Mouse (Mus musculus): ENCODE measurements around the gene Prmt1. TPM values are rescaled to one million over a fixed set of nuclear protein-coding genes. Genes with fewer than 3 reads are reported as not detected.

The Prmt1 gene
- total RNA-seq, 1 experiment from 2014 or later: 185 TPM

DNA sequence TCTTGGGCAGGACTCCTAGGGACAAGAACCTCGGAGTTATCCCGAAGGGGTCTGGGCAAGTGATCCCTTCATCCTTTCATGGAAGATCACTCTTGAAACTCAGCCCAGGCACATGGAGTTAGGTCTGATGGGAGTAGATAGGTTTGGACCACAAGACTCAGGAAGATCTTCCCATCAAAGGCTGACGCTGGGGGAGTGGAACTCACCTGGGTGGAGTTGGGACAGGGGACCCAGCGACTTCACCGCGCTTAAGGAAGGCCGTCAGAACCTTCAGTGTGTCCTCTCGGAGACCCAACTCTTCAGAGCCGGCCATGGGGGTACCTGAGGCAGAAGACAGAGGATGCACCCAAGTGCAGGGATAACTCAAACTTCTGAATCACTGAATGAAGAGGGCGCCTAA lies 10.3 kb upstream of the Prmt1 start:
- ATAC-seq (replicated peaks in 1 of 2; ENCODE audit: insufficient read depth in 1 of 2, low FRiP score in 2 of 2, low TSS enrichment in 1 of 2, low read depth in 1 of 2, poor library complexity in 2 of 2, severe bottlenecking in 2 of 2): no peak

- peak; percentile 4 to 10; a peak in 1 of 4 replicates for ATAC-seq (replicated peaks in 1 of 2; ENCODE audit: insufficient read depth in 1 of 2, low FRiP score in 2 of 2, low TSS enrichment in 1 of 2, low read depth in 1 of 2, poor library complexity in 2 of 2, severe bottlenecking in 2 of 2)
Observed at GRCm38 (mm10) chr7:44986879-44987718, 731 bp upstream of the Prmt1 start.

DNA sequence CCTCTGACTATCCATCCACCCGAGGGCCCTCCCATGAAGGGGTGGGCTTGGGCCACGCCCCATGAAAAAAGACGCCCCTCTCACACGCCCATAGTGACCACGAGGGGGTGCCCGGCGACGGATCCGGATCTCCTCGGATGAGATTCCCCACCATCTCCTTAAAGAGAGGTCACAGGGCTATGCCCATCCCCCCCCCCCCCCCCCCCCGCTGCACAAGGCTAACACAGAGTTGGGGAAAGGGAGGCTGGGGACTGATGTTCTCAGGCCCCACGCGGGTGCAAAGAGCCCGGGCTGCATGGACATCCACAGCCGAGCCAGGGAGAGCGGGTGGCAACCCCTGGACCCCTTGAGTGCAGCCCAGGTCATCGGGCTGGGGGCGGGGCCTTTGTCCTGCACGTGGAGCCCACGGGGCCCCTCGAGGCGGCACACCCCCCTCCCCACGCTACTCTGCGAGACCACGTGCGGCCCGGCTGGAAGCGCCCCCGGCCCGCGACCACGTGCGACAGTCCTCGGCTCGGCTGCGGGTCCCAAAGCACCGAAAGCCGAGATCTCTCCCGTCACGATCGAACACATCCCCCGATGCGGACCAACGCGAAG lies 675 bp downstream of the Prmt1 start:
- ATAC-seq (replicated peaks in 1 of 2; ENCODE audit: insufficient read depth in 1 of 2, low FRiP score in 2 of 2, low TSS enrichment in 1 of 2, low read depth in 1 of 2, poor library complexity in 2 of 2, severe bottlenecking in 2 of 2): no peak; a peak in 1 of 4 replicates

DNA sequence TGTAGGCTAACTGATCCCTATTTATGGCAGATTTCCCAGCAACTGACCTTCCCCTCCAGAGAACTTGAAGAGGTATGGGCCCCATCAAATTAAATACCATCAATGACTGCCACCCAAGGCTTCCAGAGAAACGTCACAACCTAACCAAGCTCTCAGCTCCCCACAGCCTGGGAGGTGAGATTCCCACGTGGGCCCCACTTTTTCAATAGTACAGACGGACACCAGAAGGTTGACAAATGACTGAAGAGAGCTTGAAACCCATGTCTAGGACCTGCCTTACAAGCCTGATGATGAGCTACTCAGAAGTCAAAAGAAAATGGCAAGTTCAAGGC lies 1.6 kb downstream of the Prmt1 start:
- ATAC-seq (replicated peaks in 1 of 2; ENCODE audit: insufficient read depth in 1 of 2, low FRiP score in 2 of 2, low TSS enrichment in 1 of 2, low read depth in 1 of 2, poor library complexity in 2 of 2, severe bottlenecking in 2 of 2): no peak

GRCm38 (mm10) chr7:44983944-44984832 lies 2.2 kb downstream of the Prmt1 start:
- ATAC-seq (replicated peaks in 1 of 2; ENCODE audit: insufficient read depth in 1 of 2, low FRiP score in 2 of 2, low TSS enrichment in 1 of 2, low read depth in 1 of 2, poor library complexity in 2 of 2, severe bottlenecking in 2 of 2): no peak

- peak; percentile 30 to 36; a peak in 2 of 4 replicates for ATAC-seq (replicated peaks in 1 of 2; ENCODE audit: insufficient read depth in 1 of 2, low FRiP score in 2 of 2, low TSS enrichment in 1 of 2, low read depth in 1 of 2, poor library complexity in 2 of 2, severe bottlenecking in 2 of 2)
Observed at GRCm38 (mm10) chr7:44983085-44983484, 3.3 kb downstream of the Prmt1 start.

- no peak for ATAC-seq (replicated peaks in 1 of 2; ENCODE audit: insufficient read depth in 1 of 2, low FRiP score in 2 of 2, low TSS enrichment in 1 of 2, low read depth in 1 of 2, poor library complexity in 2 of 2, severe bottlenecking in 2 of 2)
Observed at GRCm38 (mm10) chr7:44981539-44981938, 4.8 kb downstream of the Prmt1 start.

DNA sequence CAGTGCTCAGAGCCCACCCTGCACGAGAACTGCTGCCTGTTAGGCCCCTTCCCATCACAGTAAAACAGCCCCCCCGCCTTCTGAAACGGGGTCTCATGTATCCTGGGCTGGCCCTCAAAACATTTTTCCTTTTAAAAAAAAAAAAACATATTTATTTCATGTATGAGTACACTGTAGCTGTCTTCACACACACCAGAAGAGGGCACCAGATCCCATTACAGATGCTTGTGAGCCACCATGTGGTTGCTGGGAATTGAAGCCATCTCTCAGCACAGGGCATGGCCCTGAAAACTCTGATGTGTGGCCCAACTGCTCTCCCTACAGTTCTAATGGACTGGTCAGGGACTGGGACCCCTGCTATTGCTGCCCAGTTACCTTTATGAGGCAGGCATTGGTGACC lies 8.1 kb downstream of the Prmt1 start:
- no peak for ATAC-seq (replicated peaks in 1 of 2; ENCODE audit: insufficient read depth in 1 of 2, low FRiP score in 2 of 2, low TSS enrichment in 1 of 2, low read depth in 1 of 2, poor library complexity in 2 of 2, severe bottlenecking in 2 of 2)

DNA sequence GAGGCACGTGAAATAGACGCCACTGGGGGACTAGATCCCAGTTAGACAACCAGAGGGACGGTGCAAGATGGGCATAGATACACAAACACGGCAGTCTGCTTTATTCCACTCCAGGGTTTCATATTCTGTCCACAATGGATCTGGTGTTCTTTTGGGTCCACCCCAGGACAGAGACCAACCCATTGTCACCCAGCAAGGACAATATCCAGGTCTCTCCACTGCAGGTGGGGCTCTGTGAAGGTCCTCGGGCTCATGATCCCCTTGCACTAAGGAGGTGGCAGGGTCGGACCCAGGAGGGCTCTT lies 11.3 kb downstream of the Prmt1 start:
- ATAC-seq (replicated peaks in 1 of 2; ENCODE audit: insufficient read depth in 1 of 2, low FRiP score in 2 of 2, low TSS enrichment in 1 of 2, low read depth in 1 of 2, poor library complexity in 2 of 2, severe bottlenecking in 2 of 2): no peak

GRCm38 (mm10) chr7:44974383-44975116 lies 11.8 kb downstream of the Prmt1 start, which contains the start of gene Cpt1c:
TSS of gene Cpt1c (minus strand) at chr7:44974851.
- 0 out of 4 replicates have a peak, but pooled peaks of 1 of the 2 experiments have one; percentile 24 for ATAC-seq (replicated peaks in 1 of 2; ENCODE audit: insufficient read depth in 1 of 2, low FRiP score in 2 of 2, low TSS enrichment in 1 of 2, low read depth in 1 of 2, poor library complexity in 2 of 2, severe bottlenecking in 2 of 2)

DNA sequence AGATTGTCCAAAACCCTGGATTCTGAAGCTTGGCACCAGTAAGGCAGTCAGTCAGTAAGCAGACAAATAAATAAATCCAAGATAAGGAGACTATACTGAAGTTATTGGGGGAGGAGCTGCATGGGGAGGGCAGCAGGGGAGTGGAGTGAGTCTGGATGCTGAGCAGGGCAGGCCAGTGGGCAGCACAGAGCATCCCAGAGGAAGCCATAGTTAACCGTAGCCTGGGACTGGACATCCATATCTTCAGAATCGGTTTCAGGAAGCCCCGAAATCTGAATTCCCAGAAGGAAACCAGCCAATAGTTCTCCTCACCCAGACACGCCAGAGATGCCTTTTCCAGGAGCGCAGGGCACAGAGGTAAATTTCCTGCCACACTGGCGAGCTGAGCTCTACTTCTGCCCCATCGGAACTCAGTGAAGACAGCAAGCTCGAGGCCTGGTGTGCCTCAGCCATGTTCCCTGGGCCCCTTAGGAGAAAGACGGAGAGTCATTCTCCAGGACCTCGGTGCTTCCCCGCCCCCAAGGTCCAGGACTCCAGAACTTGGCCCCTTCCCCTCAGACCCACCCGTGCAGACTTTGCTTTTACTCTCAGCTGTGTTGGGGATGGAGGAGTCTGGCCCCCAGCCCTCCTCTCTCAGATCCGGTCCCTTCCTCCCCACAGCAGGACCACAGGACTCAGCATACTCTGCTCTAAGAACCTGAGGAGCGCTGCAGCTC lies 12.8 kb downstream of the Prmt1 start:
- ATAC-seq (replicated peaks in 1 of 2; ENCODE audit: insufficient read depth in 1 of 2, low FRiP score in 2 of 2, low TSS enrichment in 1 of 2, low read depth in 1 of 2, poor library complexity in 2 of 2, severe bottlenecking in 2 of 2): no peak

- ATAC-seq (replicated peaks in 1 of 2; ENCODE audit: insufficient read depth in 1 of 2, low FRiP score in 2 of 2, low TSS enrichment in 1 of 2, low read depth in 1 of 2, poor library complexity in 2 of 2, severe bottlenecking in 2 of 2): no peak
Observed at GRCm38 (mm10) chr7:44971142-44971541, 15.2 kb downstream of the Prmt1 start.

DNA sequence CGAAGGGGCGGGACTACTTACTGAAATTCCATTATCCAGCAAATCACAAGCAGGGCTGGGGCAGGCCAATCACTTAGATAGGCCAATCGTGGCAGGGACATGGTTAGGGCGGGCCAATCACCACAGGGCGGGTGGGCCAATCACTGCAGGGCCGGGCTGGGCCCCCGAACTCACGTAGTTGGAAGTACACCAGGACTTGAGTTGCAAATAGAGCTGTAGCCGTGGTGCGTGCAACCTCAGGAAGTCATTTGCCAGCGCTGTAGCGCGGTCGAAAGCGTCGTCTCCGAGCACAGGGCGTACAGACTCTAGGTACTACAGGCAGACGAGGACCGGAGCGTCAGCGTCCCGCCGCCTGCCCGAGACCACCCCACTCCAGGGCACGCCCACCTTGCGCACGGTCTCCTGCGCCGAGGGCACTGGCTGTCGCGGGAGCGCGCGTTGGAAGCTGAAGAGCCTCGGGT lies 16.1 kb downstream of the Prmt1 start:
- ATAC-seq (replicated peaks in 1 of 2; ENCODE audit: insufficient read depth in 1 of 2, low FRiP score in 2 of 2, low TSS enrichment in 1 of 2, low read depth in 1 of 2, poor library complexity in 2 of 2, severe bottlenecking in 2 of 2): peak; percentile 84 to 86

- ATAC-seq (replicated peaks in 1 of 2; ENCODE audit: insufficient read depth in 1 of 2, low FRiP score in 2 of 2, low TSS enrichment in 1 of 2, low read depth in 1 of 2, poor library complexity in 2 of 2, severe bottlenecking in 2 of 2): no peak
Observed at GRCm38 (mm10) chr7:44966638-44967037, 19.7 kb downstream of the Prmt1 start.

DNA sequence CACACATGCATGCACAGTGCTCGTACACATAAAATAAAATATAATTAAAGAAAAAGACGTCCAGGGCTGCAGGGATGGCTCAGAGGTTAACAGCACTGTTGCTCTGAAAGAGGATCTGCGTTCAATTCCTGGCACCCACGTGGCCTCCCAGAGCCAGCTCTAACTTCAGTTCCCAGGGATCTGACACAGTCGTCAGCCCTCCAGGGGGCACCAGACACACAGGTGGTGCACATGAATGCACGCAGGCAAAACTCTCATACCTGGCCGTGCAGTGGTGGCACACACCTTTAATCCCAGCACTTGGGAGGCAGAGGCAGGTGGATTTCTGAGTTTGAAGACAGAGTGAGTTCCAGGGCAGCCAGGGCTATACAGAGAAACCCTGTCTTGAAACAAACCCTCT lies 20.4 kb downstream of the Prmt1 start:
- ATAC-seq (replicated peaks in 1 of 2; ENCODE audit: insufficient read depth in 1 of 2, low FRiP score in 2 of 2, low TSS enrichment in 1 of 2, low read depth in 1 of 2, poor library complexity in 2 of 2, severe bottlenecking in 2 of 2): no peak

GRCm38 (mm10) chr7:44964990-44965389 lies 21.4 kb downstream of the Prmt1 start:
- no peak for ATAC-seq (replicated peaks in 1 of 2; ENCODE audit: insufficient read depth in 1 of 2, low FRiP score in 2 of 2, low TSS enrichment in 1 of 2, low read depth in 1 of 2, poor library complexity in 2 of 2, severe bottlenecking in 2 of 2)

- ATAC-seq (replicated peaks in 1 of 2; ENCODE audit: insufficient read depth in 1 of 2, low FRiP score in 2 of 2, low TSS enrichment in 1 of 2, low read depth in 1 of 2, poor library complexity in 2 of 2, severe bottlenecking in 2 of 2): no peak
Observed at GRCm38 (mm10) chr7:44962831-44963230, 23.5 kb downstream of the Prmt1 start.
